Mouse (Mus musculus) fibroblast of lung, adult 2 months (primary cell): ENCODE data around the gene BC049730.

Experiments
- DNase-seq: peaks from one replicate; pipeline ENCODE4 v3.0.0-alpha.2; 2011; ENCODE audit warnings: low read depth

BC049730 gene

GRCm38 (mm10) chr7:24762574-24762973 lies 53.5 kb downstream of the BC049730 start:
- no peak for DNase-seq
